Mouse (Mus musculus): Measurements from ENCODE around the gene Capzb.

DNA sequence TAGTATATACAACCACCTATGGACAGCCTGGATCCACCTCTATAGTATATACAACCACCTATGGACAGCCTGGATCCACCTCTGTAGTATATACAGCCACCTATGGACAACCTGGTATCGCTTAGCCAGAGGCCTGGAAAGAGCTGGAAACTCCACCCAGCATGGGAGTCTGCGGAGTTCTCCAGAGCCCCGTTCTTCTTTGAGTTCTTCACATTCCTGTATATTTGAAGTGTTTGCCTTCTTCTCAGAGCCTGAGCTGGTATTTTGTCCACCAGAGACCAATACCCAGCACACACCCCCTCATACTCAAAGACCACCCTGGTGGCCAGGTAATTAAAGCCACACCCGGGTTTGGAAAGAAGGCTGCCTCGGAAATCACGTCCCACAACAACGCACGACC lies 64.0 kb downstream of the Capzb start:
- TF ChIP-seq FLI1 (IDR thresholded peaks at IDR 0.05; ENCODE audit: low read length), result no peak
- no peak for TF ChIP-seq GATA1 (IDR thresholded peaks at IDR 0.05; ENCODE audit: borderline replicate concordance, low read length)
